Mouse (Mus musculus) limb, embryonic 10.5 days (tissue): Measurements from ENCODE around the gene Gm10354. TPM values are rescaled to one million over a fixed set of nuclear protein-coding genes. Genes with fewer than 3 reads are reported as not detected.
"Not testable (repeated sequence)": the region's sequence is repeated elsewhere in the genome, so short reads cannot be mapped to it uniquely, and the experiment has no call there.

ENCODE experiments used
- DNase-seq: peaks from one replicate; pipeline ENCODE4 v3.0.0-alpha.2; 2017; ENCODE audit warnings: low spot score
- H3K27ac ChIP-seq: fragments of 300-500 bp; sonication (generic); 2 replicates; pipeline ENCODE4 v1.5.1; 2016; ENCODE audit warnings: mild to moderate bottlenecking
- H3K27me3 ChIP-seq: fragments of 300-500 bp; sonication (generic); 2 replicates; pipeline ENCODE4 v1.6.1; 2016; ENCODE audit warnings: low read depth, mild to moderate bottlenecking; ENCODE audit not compliant: poor library complexity, severe bottlenecking
- H3K36me3 ChIP-seq: fragments of 300-500 bp; sonication (generic); 2 replicates; pipeline ENCODE4 v1.6.1; 2016; ENCODE audit warnings: mild to moderate bottlenecking, moderate library complexity
- H3K4me1 ChIP-seq: fragments of 300-500 bp; sonication (generic); 2 replicates; pipeline ENCODE4 v1.6.1; 2016
- H3K4me3 ChIP-seq: fragments of 300-500 bp; sonication (generic); 2 replicates; pipeline ENCODE4 v1.5.1; 2016; ENCODE audit warnings: mild to moderate bottlenecking, moderate library complexity
- H3K9me3 ChIP-seq: fragments of 300-500 bp; sonication (generic); replicated peaks from 2 replicates; pipeline ENCODE4 v1.6.1; 2016; ENCODE audit warnings: mild to moderate bottlenecking
- WGBS: fragments of 180-500 bp; shearing (Covaris S2); methylation state at CpG from one replicate; pipeline ENCODE4 v1.1.7; 2016; 5-methylcytosine and 5-hydroxymethylcytosine counted together
- polyA plus RNA-seq: library from polyadenylated mRNA; unstranded; fragments of >200 nt; fragmentation: Nextera tagmentation; extraction: Ambion mirVana; gene quantifications from 2 replicates; pipeline ENCODE4 v1.2.1, GENCODE M21; 2016

Gm10354 gene
- polyA plus RNA-seq, 1 experiment from 2014 or later: not detected

DNA sequence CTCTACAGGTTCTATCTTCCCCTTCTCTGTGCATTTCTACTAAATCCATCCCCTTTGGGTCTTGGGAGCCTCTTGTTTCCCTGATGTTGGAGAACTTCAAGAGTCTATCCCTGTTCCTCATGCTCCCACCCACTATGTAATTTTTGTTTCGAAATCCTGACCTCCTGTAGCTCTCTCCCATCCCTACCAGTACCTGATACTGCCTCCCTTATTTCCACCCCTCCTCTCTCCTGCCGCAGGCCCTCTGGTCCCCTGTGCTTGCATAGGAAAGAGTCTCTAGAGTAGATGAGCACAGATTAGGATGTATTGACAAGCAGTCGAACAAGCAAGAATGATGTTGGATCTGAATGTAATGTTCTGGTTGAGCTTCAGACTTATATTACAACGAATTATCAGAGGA is 33.2 kb downstream of the Gm10354 start:
- not testable (repeated sequence) for H3K27me3 ChIP-seq, DNase-seq, H3K27ac ChIP-seq, H3K36me3 ChIP-seq, H3K9me3 ChIP-seq, H3K4me1 ChIP-seq, H3K4me3 ChIP-seq
- 67% methylated on average over 4 of the region's 4 CpGs for WGBS

GRCm38 (mm10) chr5:14941043-14941442 is 37.7 kb downstream of the Gm10354 start:
- not testable (repeated sequence) for H3K27ac ChIP-seq, H3K27me3 ChIP-seq, DNase-seq, H3K4me1 ChIP-seq, H3K9me3 ChIP-seq, H3K4me3 ChIP-seq, H3K36me3 ChIP-seq
- 88% methylated on average over 1 of the region's 1 CpGs for WGBS

- not testable (repeated sequence) for H3K4me1 ChIP-seq, H3K4me3 ChIP-seq, H3K36me3 ChIP-seq, H3K9me3 ChIP-seq, H3K27me3 ChIP-seq, DNase-seq, H3K27ac ChIP-seq
- WGBS: 63% methylated on average over 1 of the region's 1 CpGs
Measured at GRCm38 (mm10) chr5:14938329-14938728, 40.4 kb downstream of the Gm10354 start, which contains the start of gene Speer4e. Speer4e (minus strand) TSS chr5:14938429.

DNA sequence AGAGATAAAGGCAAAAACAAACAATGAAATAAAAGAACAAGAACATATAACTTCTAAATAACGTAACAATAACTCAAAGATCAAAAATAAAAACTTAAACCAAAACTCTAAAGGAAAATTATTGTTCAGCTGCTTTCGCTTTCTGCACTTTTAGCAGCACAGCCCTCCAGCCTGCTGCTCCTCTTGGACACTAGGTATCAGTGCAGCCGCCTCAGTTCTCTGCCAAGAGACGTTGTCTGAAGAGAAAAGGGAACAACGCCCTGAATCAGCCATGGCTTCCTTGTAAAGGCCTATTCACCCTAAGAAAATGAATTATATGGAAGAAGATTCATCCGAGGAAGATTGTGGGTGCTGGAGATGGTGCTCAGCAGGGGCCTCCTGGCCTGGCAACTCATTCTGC is 45.0 kb downstream of the Gm10354 start:
- H3K27ac ChIP-seq, DNase-seq, H3K9me3 ChIP-seq, H3K36me3 ChIP-seq, H3K27me3 ChIP-seq, H3K4me3 ChIP-seq, H3K4me1 ChIP-seq: not testable (repeated sequence)
- 75% methylated on average over 5 of the region's 6 CpGs for WGBS

DNA sequence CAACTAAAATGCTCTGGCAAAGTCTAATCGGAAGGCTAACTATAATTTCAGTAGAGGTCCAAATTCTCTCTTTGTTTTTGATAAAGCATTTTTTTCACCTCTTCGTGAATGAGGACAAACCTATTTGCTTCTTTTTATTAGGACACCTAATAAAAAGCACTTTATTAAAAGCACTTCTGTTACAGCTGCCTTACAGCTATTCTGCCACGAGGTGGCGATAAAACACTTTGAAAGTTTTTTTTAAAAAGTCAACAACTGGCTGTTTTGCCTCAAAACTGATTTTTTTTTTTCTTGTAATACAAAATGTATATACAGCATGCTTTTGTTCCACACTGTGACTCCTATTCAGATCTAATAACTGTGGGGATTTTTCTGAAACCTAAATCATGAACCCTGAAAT is 51.7 kb downstream of the Gm10354 start:
- not testable (repeated sequence) for H3K27ac ChIP-seq, H3K27me3 ChIP-seq, H3K4me1 ChIP-seq, H3K4me3 ChIP-seq, DNase-seq, H3K36me3 ChIP-seq, H3K9me3 ChIP-seq
- WGBS: 31% methylated on average over 4 of the region's 4 CpGs

Other genes starting within 250 kb of the Gm10354 start
- not detected in 2 replicates for gene Gm9758, start 64.0 kb downstream of the Gm10354 start, polyA plus RNA-seq
- not detected in 2 replicates for gene Speer4e, start 40.5 kb downstream of the Gm10354 start, polyA plus RNA-seq
- not detected in 2 replicates for gene Gm17019, start 54.1 kb upstream of the Gm10354 start, polyA plus RNA-seq